Mouse (Mus musculus): ENCODE data around the gene Gfap.

Gfap gene
- long read RNA-seq, experiment 1: 0 reads
- long read RNA-seq, experiment 2, partial matches to known transcripts: 2 of 4 reads
- long read RNA-seq, experiment 2, other reads (novel, unspliced or antisense): 0 of 4 reads

GRCm38 (mm10) chr11:102900763-102901162 is at the start of gene Gfap:
Gfap (minus strand) TSS chr11:102900912.
- intact Hi-C loops (cut with DNase I): loop anchor here (2.0 to 10.0 kb wide), 2 partner anchors 92 to 154 kb away; no protein-coding TSS in a partner anchor

GRCm38 (mm10) chr11:102948043-102948961 is 47.6 kb upstream of the Gfap start:
- intact Hi-C loops (cut with DNase I): loop anchor here (5.0 kb wide), 1 partner anchor 44 kb away; no protein-coding TSS in a partner anchor

GRCm38 (mm10) chr11:102946992-102947343 is 46.3 kb upstream of the Gfap start:
- intact Hi-C loops (cut with DNase I): loop anchor here (5.0 kb wide), 1 partner anchor 45 kb away; no protein-coding TSS in a partner anchor

GRCm38 (mm10) chr11:102946265-102946991 is 45.7 kb upstream of the Gfap start, which contains the start of gene C1ql1:
C1ql1 (minus strand) TSS chr11:102946688.
- intact Hi-C loops (cut with DNase I): loop anchor here (5.0 kb wide), 1 partner anchor 46 kb away; no protein-coding TSS in a partner anchor

- intact Hi-C loops (cut with DNase I): loop anchor here (5.0 kb wide), 1 partner anchor 47 kb away; no protein-coding TSS in a partner anchor
These were observed 44.9 kb upstream of the Gfap start for GRCm38 (mm10) chr11:102945306-102946264.

- intact Hi-C loops (cut with DNase I): no loop called here
These were observed 40.5 kb upstream of the Gfap start for GRCm38 (mm10) chr11:102941236-102941635.

- intact Hi-C loops (cut with DNase I): loop anchor here (5.0 kb wide), 1 partner anchor 47 kb away; no protein-coding TSS in a partner anchor
These were observed 38.4 kb upstream of the Gfap start for GRCm38 (mm10) chr11:102939024-102939675.

- intact Hi-C loops (cut with DNase I): loop anchor here (5.0 kb wide), 1 partner anchor 45 kb away; no protein-coding TSS in a partner anchor
These were observed 36.9 kb upstream of the Gfap start for GRCm38 (mm10) chr11:102937529-102938182.

- intact Hi-C loops (cut with DNase I): loop anchor here (5.0 kb wide), 1 partner anchor 44 kb away; no protein-coding TSS in a partner anchor
These were observed 35.6 kb upstream of the Gfap start for GRCm38 (mm10) chr11:102936272-102936671.

- intact Hi-C loops (cut with DNase I): no loop called here
These were observed 30.0 kb upstream of the Gfap start for GRCm38 (mm10) chr11:102930672-102931071.

GRCm38 (mm10) chr11:102925351-102925717 is 24.6 kb upstream of the Gfap start:
- intact Hi-C loops (cut with DNase I): no loop called here

GRCm38 (mm10) chr11:102924557-102925350 is 24.0 kb upstream of the Gfap start, which contains the start of gene Kif18b:
Kif18b (minus strand) TSS chr11:102925124.
- intact Hi-C loops (cut with DNase I): no loop called here

- intact Hi-C loops (cut with DNase I): no loop called here
These were observed 20.8 kb upstream of the Gfap start for GRCm38 (mm10) chr11:102921491-102921890.

- intact Hi-C loops (cut with DNase I): no loop called here
These were observed 17.4 kb upstream of the Gfap start for GRCm38 (mm10) chr11:102918077-102918476.

- intact Hi-C loops (cut with DNase I): no loop called here
These were observed 14.7 kb upstream of the Gfap start for GRCm38 (mm10) chr11:102915380-102915779.

GRCm38 (mm10) chr11:102911376-102911775 is 10.7 kb upstream of the Gfap start:
- intact Hi-C loops (cut with DNase I): no loop called here

- intact Hi-C loops (cut with DNase I): loop anchor here (10.0 kb wide), 1 partner anchor 151 kb away; no protein-coding TSS in a partner anchor
These were observed 2.9 kb upstream of the Gfap start for GRCm38 (mm10) chr11:102903654-102904053.

GRCm38 (mm10) chr11:102902107-102902506 is 1.4 kb upstream of the Gfap start:
- intact Hi-C loops (cut with DNase I): loop anchor here (10.0 kb wide), 1 partner anchor 153 kb away; no protein-coding TSS in a partner anchor
